Mouse (Mus musculus): ENCODE data around the gene Tmco5b.

DNA sequence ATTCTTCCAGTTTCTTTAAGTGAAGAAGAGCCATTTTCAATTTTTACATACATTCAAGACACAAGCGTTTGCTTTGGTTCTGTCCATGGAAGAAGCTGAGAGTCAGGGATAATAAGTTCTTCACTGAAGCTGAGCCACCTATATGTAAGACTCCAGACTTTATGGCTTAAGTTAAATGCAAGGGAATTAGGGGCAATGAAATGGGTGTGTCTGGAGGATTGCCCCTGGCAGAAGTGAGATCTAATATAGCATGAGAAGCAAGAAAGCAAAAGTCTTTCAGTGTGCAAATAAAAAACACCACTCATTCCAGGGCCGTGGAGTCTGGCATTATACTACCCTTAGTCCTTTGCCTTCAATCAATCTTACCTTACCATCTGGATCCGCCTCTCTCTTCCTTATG, 25.7 kb downstream of the Tmco5b start:
- no peak for TF ChIP-seq CTCF (IDR thresholded peaks at IDR 0.05; ENCODE audit: borderline replicate concordance, insufficient read depth, low read depth, low read length)
- no peak for TF ChIP-seq POLR2A (IDR thresholded peaks at IDR 0.05; ENCODE audit: borderline replicate concordance, insufficient read depth, low read length)

Measured in cerebellum, adult 2 months (tissue).